Mouse (Mus musculus): ENCODE results near the gene Olfr502. TPM values are rescaled to one million over a fixed set of nuclear protein-coding genes. Genes with fewer than 3 reads are reported as not detected.
"Not testable (repeated sequence)": the region's sequence is repeated elsewhere in the genome, so short reads cannot be mapped to it uniquely, and the experiment has no call there.

Gene Olfr502
- not detected in 2 replicates for polyA plus RNA-seq (2014; fragmentation: Nextera tagmentation; extraction: Ambion mirVana)

GRCm38 (mm10) chr7:108524965-108525364, at the start of gene Olfr502:
Gene Olfr502 (minus strand): TSS chr7:108525065.
- ATAC-seq (ENCODE audit: insufficient read depth, low FRiP score, low TSS enrichment) = no peak
- Histone ChIP-seq H3K27ac (ENCODE audit: low read depth, low read length) (no peak within 1 kb of the TSS), H3K9ac (ENCODE audit: low read length) (no peak within 1 kb of the TSS), H3K4me2 (ENCODE audit: low read depth) (no peak within 1 kb of the TSS), H3K36me3 (ENCODE audit: control insufficient read depth, insufficient read depth, low read length) (no peaks in the 10 kb centered on the region), H3K9me3 (ENCODE audit: control insufficient read depth, low read length) (no peaks in the 10 kb centered on the region), H3K4me3 (ENCODE audit: low read depth, low read length) (no peak within 1 kb of the TSS), H3K27me3 (ENCODE audit: control insufficient read depth, insufficient read depth, low read length) (no peaks in the 10 kb centered on the region), H3K4me1 (ENCODE audit: control insufficient read depth, insufficient read depth, low read length) (no peaks in the 10 kb centered on the region)
- WGBS = 86% methylated on average over 1 of the region's 1 CpGs
- DNase-seq (ENCODE audit: low spot score) = no peak

DNA sequence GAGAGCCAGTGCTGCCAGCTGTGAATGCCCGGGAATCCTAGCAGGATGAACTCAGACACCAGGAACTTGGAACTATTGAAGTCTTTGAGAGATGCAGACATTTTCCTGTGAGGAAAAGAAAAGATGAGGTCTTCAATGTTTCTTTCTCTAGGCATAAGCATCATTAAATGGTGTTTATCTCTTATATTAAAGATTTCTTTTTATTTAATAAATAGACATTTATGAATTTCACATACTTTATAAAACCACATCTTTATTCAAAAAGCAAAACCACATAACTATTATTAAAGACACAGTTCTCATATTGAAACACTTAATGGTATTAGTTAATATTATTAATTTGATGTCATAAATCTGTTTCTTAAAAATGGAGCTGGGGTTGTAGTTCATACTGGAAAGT, 40.8 kb upstream of the Olfr502 start, which contains the start of gene Olfr504:
Gene Olfr504, minus strand, starts transcription at position 101 of the 400 bp plus-strand sequence.
- 88% methylated on average over 1 of the region's 1 CpGs for WGBS
- Histone ChIP-seq H3K36me3 (ENCODE audit: control insufficient read depth, insufficient read depth, low read length) (no peaks in the 10 kb centered on the region), H3K4me2 (ENCODE audit: low read depth) (no peak within 1 kb of the TSS), H3K27me3 (ENCODE audit: control insufficient read depth, insufficient read depth, low read length) (no peaks in the 10 kb centered on the region), H3K4me3 (ENCODE audit: low read depth, low read length) (no peak within 1 kb of the TSS), H3K9me3 (ENCODE audit: control insufficient read depth, low read length) (no peaks in the 10 kb centered on the region), H3K4me1 (ENCODE audit: control insufficient read depth, insufficient read depth, low read length) (no peaks in the 10 kb centered on the region), H3K27ac (ENCODE audit: low read depth, low read length) (no peak within 1 kb of the TSS), H3K9ac (ENCODE audit: low read length) (no peak within 1 kb of the TSS)
- DNase-seq (ENCODE audit: low spot score) (no peak), ATAC-seq (ENCODE audit: insufficient read depth, low FRiP score, low TSS enrichment) (no peak)

- H3K27ac ChIP-seq (ENCODE audit: low read depth, low read length); H3K27me3 ChIP-seq (ENCODE audit: control insufficient read depth, insufficient read depth, low read length); H3K36me3 ChIP-seq (ENCODE audit: control insufficient read depth, insufficient read depth, low read length); H3K4me3 ChIP-seq (ENCODE audit: low read depth, low read length); ATAC-seq (ENCODE audit: insufficient read depth, low FRiP score, low TSS enrichment); H3K4me2 ChIP-seq (ENCODE audit: low read depth); H3K9me3 ChIP-seq (ENCODE audit: control insufficient read depth, low read length); H3K4me1 ChIP-seq (ENCODE audit: control insufficient read depth, insufficient read depth, low read length); DNase-seq (ENCODE audit: low spot score); H3K9ac ChIP-seq (ENCODE audit: low read length): not testable (repeated sequence)
- 61% methylated on average over 1 of the region's 1 CpGs for WGBS
Measured at GRCm38 (mm10) chr7:108544227-108544626, 19.4 kb upstream of the Olfr502 start, which contains the start of gene Olfr503. Gene Olfr503 (plus strand): TSS chr7:108544527.

DNA sequence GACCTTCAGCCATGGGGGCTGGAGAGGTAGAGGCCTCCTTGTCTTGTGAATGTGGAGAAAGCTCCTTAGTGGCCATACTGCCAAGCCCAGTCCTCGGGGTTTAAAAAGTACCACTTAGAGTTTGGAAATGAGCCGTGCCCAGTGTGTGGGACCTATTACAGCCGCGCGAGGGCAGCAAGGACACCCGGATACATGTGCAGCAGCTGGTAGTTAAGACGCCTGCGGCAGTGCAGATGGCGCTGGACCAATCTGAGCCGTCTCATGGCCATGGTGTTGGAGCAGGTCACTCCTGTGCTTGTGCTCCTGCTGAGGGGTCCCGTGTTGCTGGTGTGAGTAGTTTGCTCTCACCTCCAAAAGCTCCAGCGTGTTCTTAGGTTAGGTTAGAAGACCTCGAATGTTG, 17.6 kb upstream of the Olfr502 start:
- Histone ChIP-seq H3K9me3 (ENCODE audit: control insufficient read depth, low read length) (no peaks in the 10 kb centered on the region), H3K27ac (ENCODE audit: low read depth, low read length) (no peak overlapping the region), H3K4me2 (ENCODE audit: low read depth) (no peak overlapping the region), H3K4me3 (ENCODE audit: low read depth, low read length) (no peak overlapping the region), H3K9ac (ENCODE audit: low read length) (no peak overlapping the region), H3K36me3 (ENCODE audit: control insufficient read depth, insufficient read depth, low read length) (no peaks in the 10 kb centered on the region), H3K27me3 (ENCODE audit: control insufficient read depth, insufficient read depth, low read length) (no peaks in the 10 kb centered on the region), H3K4me1 (ENCODE audit: control insufficient read depth, insufficient read depth, low read length) (no peaks in the 10 kb centered on the region)
- ATAC-seq (ENCODE audit: insufficient read depth, low FRiP score, low TSS enrichment) (no peak), DNase-seq (ENCODE audit: low spot score) (no peak)
- WGBS = 83% methylated on average over 13 of the region's 13 CpGs

Other genes starting within 250 kb of the Olfr502 start
- not detected in 2 replicates for gene Olfr490, start 236.1 kb downstream of the Olfr502 start, polyA plus RNA-seq (2014; fragmentation: Nextera tagmentation; extraction: Ambion mirVana)
- not detected in 2 replicates for gene Olfr491, start 211.6 kb downstream of the Olfr502 start, polyA plus RNA-seq (2014; fragmentation: Nextera tagmentation; extraction: Ambion mirVana)
- gene Olfr492, start 201.4 kb downstream of the Olfr502 start, polyA plus RNA-seq (2014; fragmentation: Nextera tagmentation; extraction: Ambion mirVana) = not detected in 2 replicates
- not detected in 2 replicates for gene Olfr493, start 178.1 kb downstream of the Olfr502 start, polyA plus RNA-seq (2014; fragmentation: Nextera tagmentation; extraction: Ambion mirVana)
- not detected in 2 replicates for gene Olfr494, start 159.7 kb downstream of the Olfr502 start, polyA plus RNA-seq (2014; fragmentation: Nextera tagmentation; extraction: Ambion mirVana)
- gene Olfr495, start 131.9 kb downstream of the Olfr502 start, polyA plus RNA-seq (2014; fragmentation: Nextera tagmentation; extraction: Ambion mirVana) = not detected in 2 replicates
- gene Olfr497, start 104.6 kb downstream of the Olfr502 start, polyA plus RNA-seq (2014; fragmentation: Nextera tagmentation; extraction: Ambion mirVana) = not detected in 2 replicates
- not detected in 2 replicates for gene Olfr498, start 59.7 kb downstream of the Olfr502 start, polyA plus RNA-seq (2014; fragmentation: Nextera tagmentation; extraction: Ambion mirVana)
- not detected in 2 replicates for gene Olfr503, start 19.5 kb upstream of the Olfr502 start, polyA plus RNA-seq (2014; fragmentation: Nextera tagmentation; extraction: Ambion mirVana)
- gene Olfr504, start 40.7 kb upstream of the Olfr502 start, polyA plus RNA-seq (2014; fragmentation: Nextera tagmentation; extraction: Ambion mirVana) = not detected in 2 replicates
- gene Olfr506, start 85.7 kb upstream of the Olfr502 start, polyA plus RNA-seq (2014; fragmentation: Nextera tagmentation; extraction: Ambion mirVana) = not detected in 2 replicates
- gene Olfr507, start 96.7 kb upstream of the Olfr502 start, polyA plus RNA-seq (2014; fragmentation: Nextera tagmentation; extraction: Ambion mirVana) = not detected in 2 replicates
- not detected in 2 replicates for gene Olfr508, start 104.9 kb upstream of the Olfr502 start, polyA plus RNA-seq (2014; fragmentation: Nextera tagmentation; extraction: Ambion mirVana)
- gene Olfr509, start 126.8 kb upstream of the Olfr502 start, polyA plus RNA-seq (2014; fragmentation: Nextera tagmentation; extraction: Ambion mirVana) = not detected in 2 replicates
- gene Olfr510, start 141.4 kb upstream of the Olfr502 start, polyA plus RNA-seq (2014; fragmentation: Nextera tagmentation; extraction: Ambion mirVana) = not detected in 2 replicates
- not detected in 2 replicates for gene Olfr512, start 188.3 kb upstream of the Olfr502 start, polyA plus RNA-seq (2014; fragmentation: Nextera tagmentation; extraction: Ambion mirVana)
- not detected in 2 replicates for gene Olfr513, start 225.9 kb upstream of the Olfr502 start, polyA plus RNA-seq (2014; fragmentation: Nextera tagmentation; extraction: Ambion mirVana)

All from neural tube, embryonic 11.5 days (tissue).